Mouse (Mus musculus) midbrain, embryonic 13.5 days (tissue): ENCODE results near the gene Noct. TPM values are rescaled to one million over a fixed set of nuclear protein-coding genes. Genes with fewer than 3 reads are reported as not detected.

ENCODE experiments used
- ATAC-seq: fragments of 200-750 bp; cut with Nextera tagmentation; 2 replicates; pipeline ENCODE4 v1.8.0; 2017; ENCODE audit warnings: mild to moderate bottlenecking, moderate TSS enrichment, moderate library complexity
- H3K27ac ChIP-seq: fragments of 300-500 bp; sonication (generic); 2 replicates; pipeline ENCODE4 v1.5.1; 2015; ENCODE audit warnings: inconsistent platforms, mild to moderate bottlenecking, moderate library complexity
- H3K27me3 ChIP-seq: fragments of 300-500 bp; sonication (generic); 2 replicates; pipeline ENCODE4 v1.6.1; 2015; ENCODE audit warnings: mild to moderate bottlenecking, inconsistent platforms
- H3K36me3 ChIP-seq: fragments of 300-500 bp; sonication (generic); 2 replicates; pipeline ENCODE4 v1.6.1; 2015; ENCODE audit warnings: mild to moderate bottlenecking, inconsistent platforms
- H3K4me1 ChIP-seq: fragments of 300-500 bp; sonication (generic); replicated peaks from 2 replicates; pipeline ENCODE4 v1.6.1; 2015; ENCODE audit warnings: inconsistent platforms
- H3K4me2 ChIP-seq: fragments of 300-500 bp; sonication (generic); replicated peaks from 2 replicates; pipeline ENCODE4 v1.6.1; 2015; ENCODE audit warnings: moderate library complexity, mild to moderate bottlenecking, inconsistent platforms
- H3K4me3 ChIP-seq: fragments of 300-500 bp; sonication (generic); replicated peaks from 2 replicates; pipeline ENCODE4 v1.5.1; 2015; ENCODE audit warnings: mild to moderate bottlenecking, inconsistent platforms
- H3K9ac ChIP-seq: fragments of 300-500 bp; sonication (generic); replicated peaks from 2 replicates; pipeline ENCODE4 v1.6.1; 2015; ENCODE audit warnings: mild to moderate bottlenecking, inconsistent platforms
- H3K9me3 ChIP-seq: fragments of 300-500 bp; sonication (generic); 2 replicates; pipeline ENCODE4 v1.6.1; 2016; ENCODE audit warnings: mild to moderate bottlenecking, inconsistent platforms
- WGBS: fragments of 180-500 bp; shearing (Covaris S2); methylation state at CpG from one replicate; pipeline ENCODE4 v1.1.7; 2015; 5-methylcytosine and 5-hydroxymethylcytosine counted together
- polyA plus RNA-seq: library from polyadenylated mRNA; unstranded; fragments of >200 nt; fragmentation: Nextera tagmentation; extraction: Ambion mirVana; gene quantifications from 2 replicates; pipeline ENCODE4 v1.2.1, GENCODE M21; 2015

Noct gene
- polyA plus RNA-seq, 1 experiment from 2014 or later, result 17.8 TPM

GRCm38 (mm10) chr3:51196724-51197111, 27.5 kb upstream of the Noct start:
- Histone ChIP-seq H3K4me3 (no peak overlapping the region), H3K27me3 (no peaks in the 10 kb centered on the region), H3K36me3 (no peaks in the 10 kb centered on the region), H3K9ac (no peak overlapping the region), H3K4me1 (0 out of 2 replicates have a peak, but pooled peaks cover 5% of the 10 kb centered on the region), H3K4me2 (no peak overlapping the region), H3K27ac (no peak overlapping the region), H3K9me3 (no peaks in the 10 kb centered on the region)
- no peak for ATAC-seq
- over 99% methylated on average over 3 of the region's 3 CpGs for WGBS

- Histone ChIP-seq H3K27ac (no peak overlapping the region), H3K36me3 (no peaks in the 10 kb centered on the region), H3K4me3 (no peak overlapping the region), H3K4me2 (no peak overlapping the region), H3K27me3 (no peaks in the 10 kb centered on the region), H3K9ac (no peak overlapping the region), H3K9me3 (no peaks in the 10 kb centered on the region), H3K4me1 (0 out of 2 replicates have a peak, but pooled peaks cover 5% of the 10 kb centered on the region)
- ATAC-seq, result no peak
- WGBS, result 82% methylated on average over 9 of the region's 9 CpGs
Measured at GRCm38 (mm10) chr3:51197112-51197731, 27.0 kb upstream of the Noct start.

GRCm38 (mm10) chr3:51198291-51198690, 26.0 kb upstream of the Noct start:
- no peak overlapping the region for H3K27ac ChIP-seq
- 85% methylated on average over 1 of the region's 1 CpGs for WGBS
- no peaks in the 10 kb centered on the region for H3K9me3 ChIP-seq
- 0 out of 2 replicates have a peak, but pooled peaks cover 5% of the 10 kb centered on the region for H3K4me1 ChIP-seq
- no peak for ATAC-seq
- no peak overlapping the region for H3K9ac ChIP-seq
- no peaks in the 10 kb centered on the region for H3K27me3 ChIP-seq
- no peaks in the 10 kb centered on the region for H3K36me3 ChIP-seq
- no peak overlapping the region for H3K4me2 ChIP-seq
- no peak overlapping the region for H3K4me3 ChIP-seq

DNA sequence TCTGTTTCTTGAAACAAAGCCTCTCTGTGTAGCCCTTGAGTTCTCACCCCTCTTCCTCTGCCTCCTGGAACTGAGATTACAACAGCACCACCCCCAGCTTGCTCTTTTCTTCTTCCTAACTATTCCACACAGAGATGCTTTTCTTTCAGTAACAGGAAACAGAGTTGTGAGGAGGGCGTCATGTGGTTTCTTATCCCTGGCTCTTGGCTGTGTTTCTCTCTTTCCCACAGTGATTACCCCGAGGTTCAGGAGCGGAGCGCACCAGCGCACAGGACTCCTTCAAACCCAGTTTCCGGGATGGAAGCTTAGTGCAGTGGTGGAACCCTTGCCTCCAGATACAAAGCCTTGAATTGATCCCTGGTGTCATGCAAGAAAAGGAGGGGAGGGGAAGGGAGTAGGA, 25.1 kb upstream of the Noct start:
- Histone ChIP-seq H3K36me3 (no peaks in the 10 kb centered on the region), H3K4me2 (no peak overlapping the region), H3K27me3 (no peaks in the 10 kb centered on the region), H3K4me1 (0 out of 2 replicates have a peak, but pooled peaks cover 5% of the 10 kb centered on the region), H3K9me3 (no peaks in the 10 kb centered on the region), H3K9ac (no peak overlapping the region), H3K27ac (no peak overlapping the region), H3K4me3 (no peak overlapping the region)
- WGBS, result 84% methylated on average over 6 of the region's 6 CpGs
- ATAC-seq, result no peak

DNA sequence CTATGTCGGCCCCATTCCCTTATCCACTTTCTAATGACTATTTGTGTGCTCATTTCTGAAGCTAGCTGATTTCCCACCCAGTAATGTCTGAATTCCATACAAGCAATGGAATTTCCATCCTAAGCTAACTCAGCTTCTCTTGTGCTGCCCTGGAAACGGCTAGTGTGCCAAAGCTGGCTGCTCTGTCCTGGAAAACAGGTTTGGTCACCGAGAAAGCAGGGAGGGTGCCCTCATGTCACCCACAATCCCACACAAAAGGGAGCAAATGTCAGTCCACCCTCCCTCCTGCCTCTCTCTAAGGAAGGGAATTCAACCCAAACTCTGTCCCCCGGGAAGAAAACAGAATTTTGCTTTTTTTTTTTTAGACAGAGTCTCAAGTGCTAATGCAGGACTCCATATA, 23.9 kb upstream of the Noct start:
- Histone ChIP-seq H3K9ac (no peak overlapping the region), H3K27me3 (no peaks in the 10 kb centered on the region), H3K36me3 (no peaks in the 10 kb centered on the region), H3K4me1 (0 out of 2 replicates have a peak, but pooled peaks cover 5% of the 10 kb centered on the region), H3K4me2 (no peak overlapping the region), H3K4me3 (no peak overlapping the region), H3K9me3 (no peaks in the 10 kb centered on the region), H3K27ac (no peak overlapping the region)
- no peak for ATAC-seq
- 97% methylated on average over 4 of the region's 4 CpGs for WGBS

- no peak overlapping the region for H3K9ac ChIP-seq
- no peak overlapping the region for H3K4me2 ChIP-seq
- ATAC-seq, result no peak
- 92% methylated on average over 7 of the region's 7 CpGs for WGBS
- H3K27ac ChIP-seq, result no peak overlapping the region
- no peaks in the 10 kb centered on the region for H3K9me3 ChIP-seq
- H3K4me1 ChIP-seq, result no peaks in the 10 kb centered on the region
- no peaks in the 10 kb centered on the region for H3K36me3 ChIP-seq
- H3K4me3 ChIP-seq, result no peak overlapping the region
- no peaks in the 10 kb centered on the region for H3K27me3 ChIP-seq
Measured at GRCm38 (mm10) chr3:51200894-51201293, 23.4 kb upstream of the Noct start.

GRCm38 (mm10) chr3:51201986-51202385, 22.3 kb upstream of the Noct start:
- H3K4me2 ChIP-seq, result no peak overlapping the region
- no peak for ATAC-seq
- 88% methylated on average over 9 of the region's 9 CpGs for WGBS

DNA sequence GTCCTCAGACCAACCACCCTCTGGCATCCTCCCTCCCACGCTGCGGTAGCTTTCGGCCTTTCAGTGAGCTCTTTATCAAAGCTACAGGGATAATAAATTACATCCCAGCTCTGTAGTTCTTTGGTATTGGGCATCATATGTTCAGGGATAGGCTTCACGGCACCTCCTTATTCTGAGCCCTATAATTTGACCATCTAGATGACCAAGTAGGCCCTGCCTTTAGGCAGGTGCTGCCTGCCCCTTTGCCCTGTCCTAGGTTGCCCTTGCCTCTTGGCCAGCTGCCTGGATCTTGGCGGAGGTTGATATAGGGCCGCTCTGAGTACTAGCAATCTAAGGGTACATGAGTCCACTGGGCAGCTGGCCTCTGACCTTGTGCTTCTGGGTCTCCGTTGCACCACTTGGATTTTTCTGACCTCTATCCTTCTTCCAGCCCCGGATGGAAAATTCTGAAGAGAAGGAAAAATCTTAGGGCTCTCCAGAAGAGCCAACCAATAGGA, 21.7 kb upstream of the Noct start:
- ATAC-seq, result no peak
- Histone ChIP-seq H3K27ac (no peak overlapping the region), H3K4me2 (no peak overlapping the region), H3K9me3 (no peaks in the 10 kb centered on the region), H3K27me3 (no peaks in the 10 kb centered on the region), H3K36me3 (no peaks in the 10 kb centered on the region), H3K9ac (no peak overlapping the region), H3K4me3 (no peak overlapping the region), H3K4me1 (no peaks in the 10 kb centered on the region)
- WGBS, result 93% methylated on average over 8 of the region's 8 CpGs

More at GRCm38 (mm10) chr3:51201986-51202385, 22.3 kb upstream of the Noct start:
- Histone ChIP-seq H3K27me3 (no peaks in the 10 kb centered on the region), H3K4me3 (no peak overlapping the region), H3K9me3 (no peaks in the 10 kb centered on the region), H3K27ac (no peak overlapping the region), H3K9ac (no peak overlapping the region), H3K4me1 (no peaks in the 10 kb centered on the region), H3K36me3 (no peaks in the 10 kb centered on the region)

DNA sequence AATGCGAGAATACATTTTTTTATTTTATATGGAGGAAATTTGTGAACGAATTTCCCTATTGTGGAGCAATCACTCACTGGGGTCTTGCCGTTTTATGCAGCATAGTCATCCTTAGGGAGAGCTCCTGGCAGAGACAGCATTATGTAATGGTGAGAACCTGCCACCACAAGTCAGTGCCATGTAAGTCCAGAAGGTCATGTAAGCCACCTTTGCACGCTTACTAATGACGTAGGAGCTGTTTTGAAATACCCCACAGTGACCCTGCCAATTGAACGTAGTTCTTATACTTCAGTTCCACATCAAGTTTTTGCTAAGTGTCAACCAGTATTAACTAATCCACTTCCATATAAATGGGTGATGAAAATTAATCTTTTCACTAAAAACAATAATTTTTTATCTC, 20.3 kb upstream of the Noct start:
- 92% methylated on average over 6 of the region's 6 CpGs for WGBS

GRCm38 (mm10) chr3:51204441-51204840, 19.8 kb upstream of the Noct start:
- Histone ChIP-seq H3K4me2 (no peak overlapping the region), H3K4me1 (no peaks in the 10 kb centered on the region), H3K4me3 (no peak overlapping the region), H3K9me3 (no peaks in the 10 kb centered on the region), H3K27ac (no peak overlapping the region), H3K9ac (no peak overlapping the region), H3K36me3 (no peaks in the 10 kb centered on the region), H3K27me3 (no peaks in the 10 kb centered on the region)
- no peak for ATAC-seq
- 87% methylated on average over 5 of the region's 5 CpGs for WGBS

More for the DNA sequence above, 20.3 kb upstream of the Noct start:
- no peaks in the 10 kb centered on the region for H3K27me3 ChIP-seq
- no peak overlapping the region for H3K27ac ChIP-seq
- no peak for ATAC-seq
- no peak overlapping the region for H3K4me3 ChIP-seq
- no peak overlapping the region for H3K4me2 ChIP-seq
- no peaks in the 10 kb centered on the region for H3K4me1 ChIP-seq
- H3K36me3 ChIP-seq, result no peaks in the 10 kb centered on the region
- H3K9me3 ChIP-seq, result no peaks in the 10 kb centered on the region
- H3K9ac ChIP-seq, result no peak overlapping the region

- WGBS, result 88% methylated on average over 14 of the region's 14 CpGs
- Histone ChIP-seq H3K9ac (no peak overlapping the region), H3K36me3 (no peaks in the 10 kb centered on the region), H3K4me1 (no peaks in the 10 kb centered on the region), H3K27me3 (no peaks in the 10 kb centered on the region), H3K27ac (no peak overlapping the region), H3K4me3 (no peak overlapping the region), H3K4me2 (no peak overlapping the region), H3K9me3 (no peaks in the 10 kb centered on the region)
- no peak for ATAC-seq
Measured at GRCm38 (mm10) chr3:51204897-51205296, 19.4 kb upstream of the Noct start.

DNA sequence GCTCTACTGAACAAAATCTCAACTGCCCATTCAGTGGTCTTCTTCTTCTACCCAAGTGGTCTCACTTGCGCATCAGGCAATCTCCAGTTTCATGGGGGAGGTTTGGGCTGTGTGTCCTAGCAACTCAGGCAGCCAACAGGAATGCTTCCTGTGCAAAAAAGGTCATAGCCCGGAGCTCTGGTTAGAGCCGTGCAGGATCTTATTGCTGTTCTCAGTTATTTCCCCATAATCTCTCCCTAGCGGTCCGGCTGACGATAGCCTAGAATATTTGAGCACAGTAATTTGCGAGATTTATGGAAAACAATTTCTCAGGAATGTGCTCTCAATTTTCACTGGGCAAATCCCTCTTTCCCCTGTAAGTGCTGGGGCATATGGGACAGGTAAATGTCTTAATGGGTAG, 17.7 kb upstream of the Noct start:
- Histone ChIP-seq H3K27me3 (no peaks in the 10 kb centered on the region), H3K4me2 (no peak overlapping the region), H3K4me3 (no peak overlapping the region), H3K36me3 (no peaks in the 10 kb centered on the region), H3K4me1 (no peaks in the 10 kb centered on the region), H3K9me3 (peaks cover 4% of the 10 kb centered on the region; the same call in 1 of the 2 replicates), H3K9ac (no peak overlapping the region), H3K27ac (no peak overlapping the region)
- 78% methylated on average over 7 of the region's 7 CpGs for WGBS
- no peak for ATAC-seq

DNA sequence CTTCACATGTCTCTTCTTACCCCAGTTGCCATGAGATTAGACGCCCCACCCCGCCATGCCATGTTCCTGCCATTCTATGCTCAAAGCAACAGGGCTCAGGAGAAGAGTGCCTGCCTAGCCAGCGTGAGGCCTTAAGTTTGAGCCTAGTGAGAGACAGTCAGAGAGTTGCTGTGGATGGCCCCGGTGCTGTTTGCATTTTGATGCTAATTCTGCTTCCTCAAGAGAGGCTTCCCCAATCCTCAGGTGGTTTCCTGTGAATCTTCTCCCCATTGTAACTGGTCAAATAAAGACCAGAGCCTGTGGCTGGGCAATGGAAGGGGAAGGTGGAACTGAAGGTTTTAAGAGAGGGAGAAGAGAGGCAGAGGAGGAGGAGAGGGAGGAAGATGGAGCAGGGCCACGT, 15.6 kb upstream of the Noct start:
- H3K4me3 ChIP-seq, result no peak overlapping the region
- no peaks in the 10 kb centered on the region for H3K36me3 ChIP-seq
- no peak for ATAC-seq
- no peak overlapping the region for H3K27ac ChIP-seq
- 46% methylated on average over 5 of the region's 5 CpGs for WGBS
- no peaks in the 10 kb centered on the region for H3K4me1 ChIP-seq
- no peak overlapping the region for H3K4me2 ChIP-seq
- H3K9ac ChIP-seq, result no peak overlapping the region
- H3K9me3 ChIP-seq, result peaks cover 4% of the 10 kb centered on the region; the same call in 1 of the 2 replicates
- H3K27me3 ChIP-seq, result no peaks in the 10 kb centered on the region
